Mouse (Mus musculus): ENCODE results near the gene Dmgdh.

GRCm38 (mm10) chr13:93772279-93772636 is 98.0 kb downstream of the Dmgdh start:
- TF ChIP-seq CTCF (conservative IDR thresholded peaks at IDR 0.05 in 1 of 2, IDR thresholded peaks at IDR 0.05 in 1 of 2; ENCODE audit: low read depth in 2 of 2, low read length in 2 of 2) (no peak), USF2 (conservative IDR thresholded peaks at IDR 0.05; ENCODE audit: low read depth, low read length) (no peak), ZMIZ1 (IDR thresholded peaks at IDR 0.05; ENCODE audit: low read depth, low read length) (no peak), POLR2A (IDR thresholded peaks at IDR 0.05; ENCODE audit: low read depth, low read length) (no peak), E2F4 (IDR thresholded peaks at IDR 0.05; ENCODE audit: insufficient replicate concordance, low read depth, low read length) (no peak)

Data from CH12.LX (cell line).